Mouse (Mus musculus) liver, adult 2 months (tissue): ENCODE results near the gene Syce3. TPM values are rescaled to one million over a fixed set of nuclear protein-coding genes. Genes with fewer than 3 reads are reported as not detected.

ENCODE experiments used
- DNase-seq: peaks from one replicate; pipeline ENCODE4 v3.0.0-alpha.2; 2011; ENCODE audit warnings: low read depth, low spot score; ENCODE audit errors: extremely low read depth
- H3K27ac ChIP-seq: fragments of 200-500 bp; replicated peaks from 2 replicates; pipeline ENCODE4 v1.5.1; 2012; ENCODE audit warnings: low read depth, mild to moderate bottlenecking, control low read depth, inconsistent platforms, low read length; ENCODE audit not compliant: insufficient read depth
- H3K27me3 ChIP-seq: fragments of 200-500 bp; 2 replicates; pipeline ENCODE4 v1.6.1; 2012; ENCODE audit warnings: mild to moderate bottlenecking, moderate library complexity, low read length, inconsistent platforms; ENCODE audit not compliant: control insufficient read depth, insufficient read depth
- H3K36me3 ChIP-seq: fragments of 200-500 bp; 2 replicates; pipeline ENCODE4 v1.6.1; 2012; ENCODE audit warnings: low read length, inconsistent platforms; ENCODE audit not compliant: control insufficient read depth, insufficient read depth
- H3K4me1 ChIP-seq: fragments of 200-500 bp; 2 replicates; pipeline ENCODE4 v1.6.1; 2011; ENCODE audit warnings: low read length; ENCODE audit not compliant: control insufficient read depth, insufficient read depth
- H3K4me3 ChIP-seq: fragments of 200-500 bp; 2 replicates; pipeline ENCODE4 v1.5.1; 2011; ENCODE audit warnings: low read depth, mild to moderate bottlenecking, control low read depth, low read length, moderate library complexity; ENCODE audit not compliant: insufficient read depth
- H3K79me2 ChIP-seq: fragments of 200-500 bp; 2 replicates; pipeline ENCODE4 v1.6.1; 2012; ENCODE audit warnings: inconsistent platforms, mild to moderate bottlenecking, low read length, moderate library complexity; ENCODE audit not compliant: control insufficient read depth, insufficient read depth
- H3K9ac ChIP-seq: fragments of 200-500 bp; 2 replicates; pipeline ENCODE4 v1.6.1; 2012; ENCODE audit warnings: low read depth, mild to moderate bottlenecking, control low read depth, inconsistent platforms, low read length
- CTCF ChIP-seq: fragments of 200-500 bp; IDR thresholded peaks from 2 replicates; pipeline ENCODE4 v1.5.1; 2011; ENCODE audit warnings: low read depth, low read length, control low read depth
- POLR2A ChIP-seq: fragments of 200-500 bp; IDR thresholded peaks from 2 replicates; pipeline ENCODE4 v1.6.1; 2011; ENCODE audit warnings: low read length, control low read depth; ENCODE audit not compliant: insufficient read depth; ENCODE audit errors: extremely low read depth
- WGBS: fragments of 180-500 bp; shearing (Covaris S2); methylation state at CpG from one replicate; pipeline ENCODE4 v1.1.7; 2018; 5-methylcytosine and 5-hydroxymethylcytosine counted together
- polyA plus RNA-seq: library from polyadenylated mRNA; depleted of rRNA; stranded (reverse); fragments of >200 nt; gene quantifications from 2 replicates; pipeline ENCODE4 v1.2.3, GENCODE M21; 2012
- total RNA-seq: library from RNA; depleted of rRNA; stranded (reverse); fragments of >200 nt; gene quantifications from 2 replicates; pipeline ENCODE4 v1.2.3, GENCODE M21; 2014

Gene Syce3
- total and polyA plus RNA-seq, 2 experiments = not detected

DNA sequence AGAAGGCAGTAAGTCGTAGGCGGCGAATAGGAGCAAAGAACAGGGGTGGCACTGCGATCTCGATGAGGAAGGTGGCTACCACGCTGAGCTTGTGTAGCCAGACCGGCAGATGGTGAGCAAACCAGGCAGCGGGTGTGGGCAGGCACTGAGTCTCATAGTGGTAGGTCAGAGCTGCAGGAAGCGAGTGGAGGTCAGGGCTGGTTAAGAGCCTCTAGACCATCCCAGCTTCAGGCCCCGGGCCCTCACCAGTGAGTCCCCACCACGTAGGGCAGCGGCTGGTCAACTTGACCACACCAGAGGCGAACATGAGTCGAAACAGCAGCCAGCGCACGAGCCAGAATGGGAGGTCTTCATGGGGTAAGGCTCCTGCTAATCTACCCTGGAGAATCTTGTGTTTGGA is 56.5 kb downstream of the Syce3 start:
- H3K9ac ChIP-seq = no peak overlapping the region
- H3K4me3 ChIP-seq = no peak overlapping the region
- no peak overlapping the region for H3K27ac ChIP-seq

DNA sequence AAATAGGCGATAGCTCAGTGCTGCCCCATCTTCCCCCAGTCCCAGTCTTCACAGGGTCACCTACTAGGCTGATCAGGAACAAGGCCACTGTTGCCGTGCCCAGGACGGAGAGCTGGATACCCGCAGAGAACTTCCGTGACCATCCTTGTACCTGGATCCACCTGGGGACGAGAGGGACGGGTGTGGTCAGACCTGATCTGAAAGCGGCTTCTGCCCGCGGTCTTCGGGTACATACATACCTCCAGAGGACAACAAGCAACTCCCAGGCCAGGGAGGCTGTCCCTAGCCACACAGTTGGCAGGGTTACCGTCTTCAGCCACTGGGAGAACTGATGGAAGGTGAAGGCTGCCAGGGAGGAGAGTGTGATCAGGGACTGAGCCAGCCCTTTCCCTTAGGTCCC is 57.5 kb downstream of the Syce3 start:
- Histone ChIP-seq H3K27ac (no peak overlapping the region), H3K9ac (no peak overlapping the region), H3K79me2 (peaks cover 12% of the 10 kb centered on the region; the same call in 1 of the 2 replicates), H3K4me1 (peaks cover 3% of the 10 kb centered on the region), H3K36me3 (0 out of 2 replicates have a peak, but pooled peaks cover 2% of the 10 kb centered on the region), H3K27me3 (no peaks in the 10 kb centered on the region), H3K4me3 (no peak overlapping the region)
- 97% methylated on average over 12 of the region's 12 CpGs for WGBS
- no peak for DNase-seq
- TF ChIP-seq CTCF (no peak), POLR2A (no peak)

More for the DNA sequence above, 56.5 kb downstream of the Syce3 start:
- Histone ChIP-seq H3K36me3 (0 out of 2 replicates have a peak, but pooled peaks cover 2% of the 10 kb centered on the region), H3K4me1 (peaks cover 3% of the 10 kb centered on the region), H3K27me3 (no peaks in the 10 kb centered on the region), H3K79me2 (peaks cover 16% of the 10 kb centered on the region; the same call in 1 of the 2 replicates)
- 96% methylated on average over 16 of the region's 16 CpGs for WGBS
- no peak for TF ChIP-seq POLR2A
- TF ChIP-seq CTCF = no peak
- DNase-seq = no peak

DNA sequence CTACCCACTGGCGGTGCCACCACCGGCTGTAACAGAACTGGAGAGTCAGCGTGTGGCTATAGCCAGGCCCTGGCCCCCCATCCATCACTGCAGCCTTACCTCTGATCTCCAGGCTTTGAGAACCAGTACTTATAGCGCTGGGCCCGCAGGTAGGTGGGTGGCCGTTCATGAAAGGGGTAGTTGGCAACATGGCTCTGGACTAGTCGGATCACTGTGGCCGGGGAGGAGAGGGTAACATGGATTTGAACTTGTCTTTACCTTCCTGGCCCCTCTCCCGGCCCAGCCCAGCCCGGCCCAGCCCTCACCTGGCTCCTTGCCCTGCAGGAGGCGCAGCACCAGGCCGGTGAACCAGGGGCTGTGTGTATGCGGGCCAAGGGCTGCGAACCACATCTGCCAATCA is 58.2 kb downstream of the Syce3 start:
- H3K79me2 ChIP-seq = peaks cover 10% of the 10 kb centered on the region; the same call in 1 of the 2 replicates
- H3K27ac ChIP-seq = no peak overlapping the region
- no peak for TF ChIP-seq POLR2A
- TF ChIP-seq CTCF = no peak
- no peaks in the 10 kb centered on the region for H3K27me3 ChIP-seq
- H3K4me3 ChIP-seq = no peak overlapping the region
- 0 out of 2 replicates have a peak, but pooled peaks cover 2% of the 10 kb centered on the region for H3K36me3 ChIP-seq
- H3K9ac ChIP-seq = no peak overlapping the region
- 98% methylated on average over 14 of the region's 14 CpGs for WGBS
- H3K4me1 ChIP-seq = peaks cover 3% of the 10 kb centered on the region
- no peak for DNase-seq

DNA sequence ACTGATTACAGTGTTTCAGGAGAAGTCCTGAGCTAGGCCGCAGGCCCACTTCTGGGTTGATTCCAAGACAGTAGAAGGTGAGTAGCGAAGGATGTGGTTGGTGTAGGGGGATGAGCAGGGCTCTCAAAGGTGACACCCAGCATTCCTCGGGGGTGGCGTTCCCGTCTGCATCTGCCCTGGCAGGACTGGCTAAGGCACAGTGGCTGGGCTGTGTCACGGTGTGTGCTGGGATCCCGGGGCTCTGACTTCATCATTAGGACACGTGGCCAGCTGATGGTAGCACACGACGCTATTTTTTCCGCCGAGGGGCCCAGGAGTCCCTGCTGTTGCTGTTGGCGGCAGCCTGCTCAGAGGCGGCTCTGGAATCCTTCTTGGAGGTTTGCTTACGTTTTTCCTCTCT is 59.0 kb downstream of the Syce3 start:
- DNase-seq = no peak
- no peak overlapping the region for H3K27ac ChIP-seq
- no peaks in the 10 kb centered on the region for H3K27me3 ChIP-seq
- H3K36me3 ChIP-seq = 0 out of 2 replicates have a peak, but pooled peaks cover 2% of the 10 kb centered on the region
- peaks cover 10% of the 10 kb centered on the region; the same call in 1 of the 2 replicates for H3K79me2 ChIP-seq
- TF ChIP-seq CTCF (no peak), POLR2A (no peak)
- WGBS = 94% methylated on average over 15 of the region's 15 CpGs
- H3K4me1 ChIP-seq = no peaks in the 10 kb centered on the region; the same call in 1 of the 2 replicates
- H3K9ac ChIP-seq = no peak overlapping the region
- H3K4me3 ChIP-seq = no peak overlapping the region

DNA sequence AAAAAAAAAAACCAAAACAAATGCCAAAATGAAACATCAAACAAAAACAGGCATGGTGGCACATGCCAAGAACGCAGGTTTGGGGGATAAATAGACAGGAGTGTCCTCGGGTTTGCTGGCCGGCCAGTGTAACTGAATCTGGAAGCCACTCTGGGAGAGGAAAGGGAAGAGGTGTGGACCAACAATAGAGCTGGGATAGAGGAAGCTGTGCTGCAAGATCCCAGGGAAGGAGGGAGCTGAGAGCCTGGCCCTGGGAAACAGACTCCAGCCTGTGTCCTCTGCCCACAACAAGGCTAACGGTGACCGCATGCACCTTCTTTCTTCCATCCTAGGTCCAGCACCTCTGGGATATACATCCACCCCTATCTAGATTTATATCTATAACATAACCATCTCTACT is 59.9 kb downstream of the Syce3 start:
- Histone ChIP-seq H3K4me3 (no peak overlapping the region), H3K27me3 (no peaks in the 10 kb centered on the region), H3K9ac (no peak overlapping the region), H3K4me1 (no peaks in the 10 kb centered on the region; the same call in 1 of the 2 replicates), H3K36me3 (0 out of 2 replicates have a peak, but pooled peaks cover 2% of the 10 kb centered on the region), H3K27ac (no peak overlapping the region), H3K79me2 (peaks cover 6% of the 10 kb centered on the region; the same call in 1 of the 2 replicates)
- no peak for DNase-seq
- TF ChIP-seq CTCF (no peak), POLR2A (no peak)
- 80% methylated on average over 5 of the region's 5 CpGs for WGBS

DNA sequence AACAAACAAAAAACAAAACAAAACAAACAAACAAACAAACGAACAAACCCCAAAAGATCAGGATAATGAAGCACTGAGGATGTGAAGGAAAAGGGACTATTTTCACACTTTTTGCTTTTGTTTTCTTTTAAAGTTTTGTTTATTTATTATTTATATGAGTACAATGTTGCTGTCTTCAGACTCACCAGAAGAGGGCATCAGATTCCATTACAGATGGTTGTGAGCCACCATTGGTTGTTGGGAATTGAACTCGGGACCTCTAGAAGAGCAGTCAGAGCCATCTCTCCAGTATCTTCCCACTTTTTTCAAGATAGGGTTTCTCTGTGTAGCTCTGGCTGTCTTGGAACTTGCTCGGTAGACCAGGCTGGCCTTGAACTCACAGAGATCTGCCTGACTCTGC is 67.0 kb downstream of the Syce3 start:
- H3K79me2 ChIP-seq = no peaks in the 10 kb centered on the region
- H3K27me3 ChIP-seq = no peaks in the 10 kb centered on the region
- 73% methylated on average over 3 of the region's 3 CpGs for WGBS
- H3K4me1 ChIP-seq = no peaks in the 10 kb centered on the region
- H3K4me3 ChIP-seq = no peak overlapping the region
- no peak overlapping the region for H3K9ac ChIP-seq
- no peak overlapping the region for H3K27ac ChIP-seq
- H3K36me3 ChIP-seq = no peaks in the 10 kb centered on the region
- peak; percentile 10 for DNase-seq
- TF ChIP-seq CTCF = peak; percentile 37; the same call in 1 of the 2 replicates
- no peak for TF ChIP-seq POLR2A
